Mouse (Mus musculus) bone marrow, adult 2 months (tissue): Measurements from ENCODE around the gene Wasf1.

ENCODE experiments used
- CTCF ChIP-seq: fragments of 200-500 bp; IDR thresholded peaks from 2 replicates; pipeline ENCODE4 v1.5.1; 2011; ENCODE audit warnings: low read length, control low read depth; ENCODE audit not compliant: control insufficient read depth, insufficient read depth
- POLR2A ChIP-seq: fragments of 200-500 bp; IDR thresholded peaks from 2 replicates; pipeline ENCODE4 v1.6.1; 2011; ENCODE audit warnings: low read depth, mild to moderate bottlenecking, control low read depth, low read length, borderline replicate concordance; ENCODE audit not compliant: control insufficient read depth

- no peak for TF ChIP-seq CTCF
- no peak for TF ChIP-seq POLR2A
Observed at GRCm38 (mm10) chr10:40915240-40915639, 32.0 kb downstream of the Wasf1 start.
